Mouse (Mus musculus): ENCODE measurements around the gene Nsun2. TPM values are rescaled to one million over a fixed set of nuclear protein-coding genes. Genes with fewer than 3 reads are reported as not detected.

Nsun2 gene
- polyA plus RNA-seq (2012; rRNA removed; ENCODE audit: low replicate concordance): 71.1 and 104 TPM in 2 replicates

GRCm38 (mm10) chr13:69533405-69534333, at the start of gene Nsun2:
Gene Nsun2, plus strand, starts transcription at chr13:69533746.

GRCm38 (mm10) chr13:69534334-69534653, 748 bp downstream of the Nsun2 start, which contains the start of gene Tent4a:
Gene Tent4a, minus strand, starts transcription at chr13:69534617.

GRCm38 (mm10) chr13:69611398-69612174, 78.0 kb downstream of the Nsun2 start, which contains the start of gene Srd5a1:
Gene Srd5a1, minus strand, starts transcription at chr13:69611442.

Other genes with a start within 250 kb of the Nsun2 start
- 9.3 and 17.7 TPM in 2 replicates for gene Tent4a, start 871 bp downstream of the Nsun2 start, polyA plus RNA-seq (2012; rRNA removed; ENCODE audit: low replicate concordance)
- 2.4 and 7.6 TPM in 2 replicates for gene Srd5a1, start 77.7 kb downstream of the Nsun2 start, polyA plus RNA-seq (2012; rRNA removed; ENCODE audit: low replicate concordance)
- gene Ube2ql1, start 206.1 kb downstream of the Nsun2 start, polyA plus RNA-seq (2012; rRNA removed; ENCODE audit: low replicate concordance): 0.13 and 3.3 TPM in 2 replicates

Data from subcutaneous adipose tissue, adult 2 months (tissue).